Mouse (Mus musculus) lung, embryonic 16.5 days (tissue): ENCODE measurements around the gene Mdk. TPM values are rescaled to one million over a fixed set of nuclear protein-coding genes. Genes with fewer than 3 reads are reported as not detected.

Experiments
- ATAC-seq: fragments of 200-750 bp; cut with Nextera tagmentation; 2 replicates; pipeline ENCODE4 v1.8.0; 2017; ENCODE audit warnings: low read depth, mild to moderate bottlenecking, moderate library complexity
- H3K27ac ChIP-seq: fragments of 300-500 bp; sonication (generic); 2 replicates; pipeline ENCODE4 v1.5.1; 2014; ENCODE audit warnings: mild to moderate bottlenecking, control low read depth, low read length
- H3K27me3 ChIP-seq: fragments of 300-500 bp; sonication (generic); 2 replicates; pipeline ENCODE4 v1.6.1; 2014; ENCODE audit warnings: low read depth, low read length, mixed read lengths; ENCODE audit not compliant: control insufficient read depth, insufficient read depth
- H3K36me3 ChIP-seq: fragments of 300-500 bp; sonication (generic); 2 replicates; pipeline ENCODE4 v1.6.1; 2014; ENCODE audit warnings: low read length; ENCODE audit not compliant: control insufficient read depth, insufficient read depth
- H3K4me1 ChIP-seq: fragments of 300-500 bp; sonication (generic); replicated peaks from 2 replicates; pipeline ENCODE4 v1.6.1; 2014; ENCODE audit warnings: low read length, mixed read lengths; ENCODE audit not compliant: control insufficient read depth, insufficient read depth
- H3K4me2 ChIP-seq: fragments of 300-500 bp; sonication (generic); 2 replicates; pipeline ENCODE4 v1.6.1; 2014; ENCODE audit warnings: low read depth, low read length, control low read depth
- H3K4me3 ChIP-seq: fragments of 300-500 bp; sonication (generic); 2 replicates; pipeline ENCODE4 v1.5.1; 2014; ENCODE audit warnings: mild to moderate bottlenecking, low read length, control low read depth
- H3K9ac ChIP-seq: fragments of 300-500 bp; sonication (generic); 2 replicates; pipeline ENCODE4 v1.6.1; 2014; ENCODE audit warnings: low read length, control low read depth
- H3K9me3 ChIP-seq: fragments of 300-500 bp; sonication (generic); 2 replicates; pipeline ENCODE4 v1.6.1; 2016; ENCODE audit warnings: low read length; ENCODE audit not compliant: control insufficient read depth
- WGBS: fragments of 180-500 bp; shearing (Covaris S2); extraction: QIAGEN DNeasy Blood & Tissue Kit; methylation state at CpG from one replicate; pipeline ENCODE4 v1.1.7; 2014; 5-methylcytosine and 5-hydroxymethylcytosine counted together
- polyA plus RNA-seq: library from polyadenylated mRNA; unstranded; fragments of >200 nt; fragmentation: Nextera tagmentation; extraction: Ambion mirVana; gene quantifications from 2 replicates; pipeline ENCODE4 v1.2.1, GENCODE M21; 2015

The Mdk gene
- polyA plus RNA-seq, 1 experiment from 2014 or later: 776 TPM

DNA sequence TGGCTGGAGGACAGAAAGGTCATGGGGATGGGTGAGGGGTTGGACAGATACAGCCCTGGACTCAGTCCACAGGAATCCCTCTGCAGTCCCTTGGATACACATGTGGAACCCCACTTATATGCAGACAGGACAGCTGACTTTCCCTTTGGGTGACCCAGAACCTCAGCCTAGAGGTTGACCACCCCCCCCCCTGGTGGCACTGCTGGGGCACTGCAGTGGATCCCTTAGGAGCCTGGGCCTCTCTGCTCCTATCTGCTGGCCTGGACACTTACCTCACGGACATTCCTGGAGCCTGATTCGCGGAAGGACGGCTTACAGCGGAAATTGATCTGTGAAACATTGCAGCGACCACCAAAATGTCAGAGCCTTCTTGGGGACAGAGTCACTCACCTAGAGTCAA, 10.3 kb upstream of the Mdk start:
- no peak overlapping the region for H3K4me2 ChIP-seq
- no peak overlapping the region for H3K9ac ChIP-seq
- no peak overlapping the region for H3K4me3 ChIP-seq
- no peak overlapping the region for H3K27ac ChIP-seq
- H3K27me3 ChIP-seq: no peaks in the 10 kb centered on the region
- H3K9me3 ChIP-seq: no peaks in the 10 kb centered on the region
- peaks cover 8% of the 10 kb centered on the region for H3K4me1 ChIP-seq
- no peak for ATAC-seq
- peaks cover 22% of the 10 kb centered on the region for H3K36me3 ChIP-seq
- 65% methylated on average over 6 of the region's 6 CpGs for WGBS

DNA sequence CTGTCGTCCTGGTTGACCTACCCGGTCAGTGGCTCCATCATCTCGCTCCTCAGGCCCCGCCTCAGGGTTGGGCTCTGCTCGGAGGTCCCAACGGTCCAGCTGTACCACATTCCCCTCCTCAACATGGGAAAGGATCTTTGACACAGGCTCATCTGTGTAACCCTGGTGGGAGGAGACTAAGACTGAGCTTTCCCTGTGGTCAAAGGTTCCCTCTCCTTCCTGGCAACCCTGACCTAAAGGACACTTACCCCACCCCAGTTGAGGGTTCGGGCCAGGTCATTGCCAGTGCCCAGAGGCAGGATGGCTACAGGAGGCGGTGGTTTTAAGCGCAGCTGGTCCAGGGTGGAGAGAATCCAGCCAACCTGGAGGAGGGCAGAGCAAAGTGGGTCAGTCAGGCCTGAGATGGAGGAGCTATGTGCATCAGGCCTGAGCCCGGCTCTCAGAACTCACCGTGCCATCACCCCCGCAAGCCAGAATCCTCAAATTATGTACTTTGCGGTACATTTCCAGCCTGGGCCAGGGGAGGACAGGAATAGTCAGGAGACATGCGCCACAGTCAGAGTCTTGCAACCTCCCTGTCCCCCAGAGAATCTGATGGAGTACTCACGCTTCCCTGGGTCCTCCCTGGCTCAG, 7.3 kb upstream of the Mdk start:
- Histone ChIP-seq H3K4me3 (no peak overlapping the region), H3K27me3 (no peaks in the 10 kb centered on the region), H3K9me3 (no peaks in the 10 kb centered on the region), H3K27ac (no peak overlapping the region), H3K4me2 (no peak overlapping the region), H3K4me1 (no peaks in the 10 kb centered on the region), H3K9ac (no peak overlapping the region), H3K36me3 (peaks cover 30% of the 10 kb centered on the region)
- ATAC-seq: no peak
- WGBS: 78% methylated on average over 15 of the region's 15 CpGs

DNA sequence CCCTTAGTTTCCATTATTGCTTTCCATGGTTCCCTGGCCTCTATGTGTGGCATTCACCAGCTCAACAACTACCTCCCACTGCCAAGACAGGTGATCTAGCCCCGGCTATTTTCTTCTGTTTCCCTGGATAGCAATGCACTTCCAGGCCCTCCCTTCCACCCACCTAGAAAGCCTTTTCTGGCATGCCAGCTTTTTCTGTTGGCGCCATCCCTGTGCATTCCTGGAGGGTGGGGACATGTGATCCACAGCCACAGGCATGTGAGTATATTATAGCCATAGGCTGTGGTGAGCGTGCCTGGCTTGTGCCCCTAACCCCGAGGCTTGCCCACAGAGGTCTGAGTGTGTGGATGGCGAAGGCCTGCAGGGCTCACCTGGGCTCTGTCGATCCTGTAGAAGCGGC, 4.1 kb upstream of the Mdk start:
- no peaks in the 10 kb centered on the region for H3K27me3 ChIP-seq
- H3K9ac ChIP-seq: no peak overlapping the region
- H3K36me3 ChIP-seq: peaks cover 32% of the 10 kb centered on the region
- H3K4me2 ChIP-seq: no peak overlapping the region
- 90% methylated on average over 7 of the region's 7 CpGs for WGBS
- peaks cover 16% of the 10 kb centered on the region for H3K4me1 ChIP-seq
- H3K4me3 ChIP-seq: no peak overlapping the region
- no peak for ATAC-seq
- H3K27ac ChIP-seq: no peak overlapping the region
- H3K9me3 ChIP-seq: no peaks in the 10 kb centered on the region

DNA sequence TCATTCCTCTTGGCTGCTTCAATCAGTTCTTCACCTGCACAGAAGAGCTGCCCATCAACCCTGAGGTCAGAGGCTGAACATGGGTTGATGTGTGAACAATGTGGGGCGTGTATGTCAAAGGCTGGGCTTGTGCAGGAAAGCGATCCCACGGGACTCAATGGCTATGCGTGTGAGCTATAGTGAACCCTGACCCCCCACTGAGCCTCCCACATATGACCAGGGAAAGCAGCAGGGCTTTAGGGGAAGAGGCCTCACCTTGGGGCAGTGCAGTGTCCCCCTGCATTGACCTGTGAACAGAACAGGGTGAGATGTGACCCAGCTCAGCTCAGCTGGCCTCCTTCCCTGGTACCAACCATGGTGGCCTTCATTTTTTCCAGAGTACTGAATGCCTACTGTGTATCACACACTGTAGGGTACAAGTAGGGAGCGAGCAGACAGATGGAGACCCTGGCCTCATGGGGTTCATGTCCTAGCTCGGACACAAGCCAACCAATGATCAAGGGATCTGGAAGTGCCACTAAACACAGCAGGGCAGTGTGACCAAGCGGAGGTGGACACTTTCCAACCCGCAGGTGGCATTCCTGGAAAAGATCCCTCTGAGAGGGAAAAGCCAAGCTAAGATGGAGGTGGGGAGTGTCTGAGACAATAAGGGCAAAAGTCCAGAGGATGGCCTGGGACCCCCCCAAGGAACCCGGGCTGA, 2.9 kb upstream of the Mdk start:
- Histone ChIP-seq H3K9ac (no peak overlapping the region), H3K27ac (no peak overlapping the region), H3K36me3 (peaks cover 30% of the 10 kb centered on the region), H3K27me3 (no peaks in the 10 kb centered on the region), H3K4me1 (peaks cover 22% of the 10 kb centered on the region), H3K9me3 (no peaks in the 10 kb centered on the region), H3K4me2 (no peak overlapping the region), H3K4me3 (no peak overlapping the region)
- no peak for ATAC-seq
- WGBS: 84% methylated on average over 9 of the region's 9 CpGs

DNA sequence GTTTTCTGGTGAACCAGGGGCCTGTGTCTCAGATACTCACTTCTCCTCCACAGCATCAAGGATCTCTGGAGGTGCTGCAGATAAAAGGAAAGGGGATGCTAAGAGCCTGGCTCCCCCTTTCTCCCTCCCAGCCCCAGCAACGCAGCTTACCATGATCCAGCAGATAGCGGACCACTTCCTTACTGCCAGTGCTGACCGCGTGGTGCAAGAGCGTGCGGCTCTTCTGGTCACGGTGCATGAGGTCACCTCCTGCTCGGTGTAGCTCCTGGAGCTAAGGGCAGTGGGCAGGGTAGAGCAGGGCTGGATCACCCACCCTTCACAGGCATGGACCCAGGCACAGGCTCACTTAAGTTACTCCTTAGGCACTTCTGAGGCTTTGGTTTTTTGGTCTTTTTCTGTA, 1.9 kb upstream of the Mdk start:
- peaks cover 26% of the 10 kb centered on the region for H3K4me1 ChIP-seq
- no peak for ATAC-seq
- WGBS: 33% methylated on average over 8 of the region's 8 CpGs
- no peaks in the 10 kb centered on the region for H3K27me3 ChIP-seq
- H3K9ac ChIP-seq: no peak overlapping the region
- H3K4me2 ChIP-seq: no peak overlapping the region
- no peak overlapping the region for H3K4me3 ChIP-seq
- H3K27ac ChIP-seq: no peak overlapping the region
- H3K36me3 ChIP-seq: peaks cover 25% of the 10 kb centered on the region
- no peaks in the 10 kb centered on the region for H3K9me3 ChIP-seq

DNA sequence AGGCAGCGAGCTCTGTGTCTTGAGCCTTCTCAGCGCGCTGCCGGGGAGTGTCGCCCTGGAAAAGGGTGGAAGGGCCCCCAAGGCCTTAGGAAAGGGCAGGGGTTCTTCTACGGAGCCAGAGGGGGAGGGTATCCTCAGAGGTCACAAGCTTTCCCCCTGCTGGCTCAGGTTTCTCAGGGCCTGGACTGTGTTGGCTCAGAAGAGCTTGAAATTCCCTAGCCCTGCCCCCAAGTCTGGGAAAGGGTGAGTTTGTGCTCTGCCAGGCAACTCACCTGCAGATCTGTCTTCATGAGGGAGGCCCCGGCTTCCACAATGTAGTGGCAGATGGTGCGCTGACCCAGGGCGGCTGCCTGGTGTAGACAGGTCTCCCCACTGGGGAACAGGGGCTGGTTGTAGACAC, 1.4 kb upstream of the Mdk start:
- H3K9ac ChIP-seq: no peak overlapping the region
- peaks cover 26% of the 10 kb centered on the region for H3K4me1 ChIP-seq
- H3K27ac ChIP-seq: no peak overlapping the region
- WGBS: 43% methylated on average over 9 of the region's 9 CpGs
- ATAC-seq: no peak
- H3K27me3 ChIP-seq: no peaks in the 10 kb centered on the region
- no peak overlapping the region for H3K4me2 ChIP-seq
- no peaks in the 10 kb centered on the region for H3K9me3 ChIP-seq
- H3K4me3 ChIP-seq: no peak overlapping the region
- H3K36me3 ChIP-seq: peaks cover 20% of the 10 kb centered on the region

DNA sequence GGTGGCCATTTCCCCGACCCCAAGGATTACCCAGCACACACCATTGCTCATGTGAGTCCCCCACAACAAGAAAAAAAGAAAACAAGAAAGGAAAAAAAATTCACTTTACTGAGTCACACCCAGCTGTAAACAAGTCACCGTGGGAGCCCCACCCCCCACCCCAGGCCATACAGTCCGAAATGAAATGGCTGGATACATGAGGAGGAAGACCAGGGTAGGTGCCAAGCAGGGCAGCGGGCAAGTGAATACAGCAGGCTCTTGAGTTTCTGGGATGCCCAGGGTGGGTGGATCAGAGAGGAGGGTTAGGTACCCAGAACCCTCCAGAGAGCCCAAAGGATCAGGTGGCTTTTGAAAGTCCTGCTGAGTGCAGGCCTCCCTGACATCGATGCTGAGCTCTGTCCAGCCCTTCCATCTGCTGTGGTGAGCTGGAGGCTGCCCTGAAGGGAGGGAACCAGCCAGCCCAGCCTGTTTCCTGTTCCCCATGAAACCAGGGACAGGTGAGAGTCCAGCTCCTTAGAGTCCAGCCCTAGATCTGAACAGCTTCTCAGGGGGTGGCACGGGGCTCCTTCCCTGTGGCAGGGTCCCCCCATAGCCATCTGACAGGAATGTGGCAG, 747 bp upstream of the Mdk start:
- Histone ChIP-seq H3K9ac (peak overlapping the region; percentile 88), H3K4me1 (peaks cover 28% of the 10 kb centered on the region), H3K4me3 (no peak overlapping the region), H3K27ac (peak overlapping the region; percentile 87), H3K36me3 (peaks cover 13% of the 10 kb centered on the region), H3K4me2 (peak overlapping the region; percentile 61), H3K27me3 (no peaks in the 10 kb centered on the region), H3K9me3 (no peaks in the 10 kb centered on the region)
- ATAC-seq: no peak
- WGBS: 19% methylated on average over 6 of the region's 6 CpGs

DNA sequence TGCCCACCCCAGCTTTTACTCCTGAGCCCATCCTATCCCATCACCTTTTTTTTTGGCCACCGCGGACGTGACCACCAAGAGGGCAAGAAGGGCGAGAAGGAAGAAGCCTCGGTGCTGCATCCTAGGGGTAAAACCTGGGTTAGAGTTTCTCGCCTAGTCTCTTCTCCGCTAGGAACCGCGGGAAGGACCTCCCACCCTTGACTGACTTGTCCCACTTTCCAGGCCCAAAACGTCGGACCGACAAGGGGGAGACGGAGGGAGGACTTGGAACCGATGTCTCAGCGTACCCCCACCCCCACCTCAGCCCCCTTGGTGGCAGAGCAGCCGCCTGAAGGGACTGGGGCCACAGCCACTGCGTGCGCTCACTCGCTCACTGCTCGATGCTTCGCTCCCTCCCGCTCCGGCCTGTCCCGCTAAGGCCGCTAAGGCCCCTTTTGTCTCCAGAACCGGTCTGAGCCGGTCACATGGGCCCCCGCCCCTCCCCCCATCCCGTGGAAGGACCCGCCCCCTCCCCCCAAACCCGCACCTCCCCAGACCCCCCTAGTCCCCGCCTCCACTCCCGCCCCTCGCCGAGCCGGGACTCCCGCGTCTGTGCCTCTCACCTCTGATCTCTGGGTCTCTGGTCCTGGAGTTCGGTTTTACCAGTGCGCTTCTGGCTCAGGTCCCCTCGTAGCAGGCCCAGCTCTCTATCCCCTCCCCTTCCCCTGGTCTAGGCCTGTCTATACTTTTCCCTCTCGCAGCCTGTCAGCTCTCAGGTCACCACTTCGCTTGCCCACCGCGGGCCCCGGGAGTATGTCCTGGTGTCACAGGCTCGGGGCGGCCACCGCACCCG, 553 bp downstream of the Mdk start:
- peaks cover 28% of the 10 kb centered on the region for H3K4me1 ChIP-seq
- peaks cover 7% of the 10 kb centered on the region for H3K36me3 ChIP-seq
- peak overlapping the region; percentile 70 for H3K4me3 ChIP-seq
- peak overlapping the region; percentile 87 for H3K27ac ChIP-seq
- no peaks in the 10 kb centered on the region for H3K27me3 ChIP-seq
- ATAC-seq: peak; percentile 74
- peak overlapping the region; percentile 61 for H3K4me2 ChIP-seq
- no peaks in the 10 kb centered on the region for H3K9me3 ChIP-seq
- peak overlapping the region; percentile 88 for H3K9ac ChIP-seq
- WGBS: 4% methylated on average over 44 of the region's 50 CpGs
